Mouse (Mus musculus) limb, embryonic 12.5 days (tissue): ENCODE data around the gene Ndufs4. TPM values are rescaled to one million over a fixed set of nuclear protein-coding genes. Genes with fewer than 3 reads are reported as not detected.

Source experiments
- ATAC-seq: fragments of 200-750 bp; cut with Nextera tagmentation; 2 replicates; pipeline ENCODE4 v1.8.0; 2017; ENCODE audit warnings: low read depth, moderate TSS enrichment; ENCODE audit not compliant: insufficient number of reproducible peaks, insufficient read depth, low FRiP score, low TSS enrichment
- H3K27ac ChIP-seq: fragments of 300-500 bp; sonication (generic); 2 replicates; pipeline ENCODE4 v1.5.1; 2016; ENCODE audit warnings: mild to moderate bottlenecking, moderate library complexity
- H3K27me3 ChIP-seq: fragments of 300-500 bp; sonication (generic); 2 replicates; pipeline ENCODE4 v1.6.1; 2016; ENCODE audit warnings: mild to moderate bottlenecking, moderate library complexity
- H3K36me3 ChIP-seq: fragments of 300-500 bp; sonication (generic); 2 replicates; pipeline ENCODE4 v1.6.1; 2016; ENCODE audit warnings: mild to moderate bottlenecking, moderate library complexity
- H3K4me1 ChIP-seq: fragments of 300-500 bp; sonication (generic); replicated peaks from 2 replicates; pipeline ENCODE4 v1.6.1; 2016
- H3K4me2 ChIP-seq: fragments of 300-500 bp; sonication (generic); 2 replicates; pipeline ENCODE4 v1.6.1; 2016; ENCODE audit warnings: mild to moderate bottlenecking, moderate library complexity
- H3K4me3 ChIP-seq: fragments of 300-500 bp; sonication (generic); replicated peaks from 2 replicates; pipeline ENCODE4 v1.5.1; 2016; ENCODE audit warnings: mild to moderate bottlenecking
- H3K9ac ChIP-seq: fragments of 300-500 bp; sonication (generic); replicated peaks from 2 replicates; pipeline ENCODE4 v1.6.1; 2016; ENCODE audit warnings: mild to moderate bottlenecking, moderate library complexity
- H3K9me3 ChIP-seq: fragments of 300-500 bp; sonication (generic); 2 replicates; pipeline ENCODE4 v1.6.1; 2016; ENCODE audit warnings: mild to moderate bottlenecking, moderate library complexity
- WGBS: fragments of 180-500 bp; shearing (Covaris S2); methylation state at CpG from one replicate; pipeline ENCODE4 v1.1.7; 2016; 5-methylcytosine and 5-hydroxymethylcytosine counted together
- polyA plus RNA-seq: library from polyadenylated mRNA; unstranded; fragments of >200 nt; fragmentation: Nextera tagmentation; extraction: Ambion mirVana; gene quantifications from 2 replicates; pipeline ENCODE4 v1.2.1, GENCODE M21; 2016

Gene Ndufs4
- polyA plus RNA-seq, 1 experiment from 2014 or later = 308 TPM

GRCm38 (mm10) chr13:114396863-114397262 is 8.8 kb upstream of the Ndufs4 start:
- WGBS = 83% methylated on average over 10 of the region's 10 CpGs

GRCm38 (mm10) chr13:114394784-114395183 is 6.7 kb upstream of the Ndufs4 start:
- no peak overlapping the region for H3K9ac ChIP-seq
- no peak for ATAC-seq
- WGBS = 90% methylated on average over 2 of the region's 2 CpGs
- H3K36me3 ChIP-seq = no peaks in the 10 kb centered on the region
- H3K4me2 ChIP-seq = no peak overlapping the region
- no peaks in the 10 kb centered on the region for H3K9me3 ChIP-seq
- no peak overlapping the region for H3K4me3 ChIP-seq
- no peak overlapping the region for H3K27ac ChIP-seq
- H3K27me3 ChIP-seq = no peaks in the 10 kb centered on the region
- H3K4me1 ChIP-seq = no peaks in the 10 kb centered on the region

More at GRCm38 (mm10) chr13:114396863-114397262, 8.8 kb upstream of the Ndufs4 start:
- H3K36me3 ChIP-seq = no peaks in the 10 kb centered on the region
- no peaks in the 10 kb centered on the region for H3K9me3 ChIP-seq
- H3K4me1 ChIP-seq = no peaks in the 10 kb centered on the region
- H3K4me2 ChIP-seq = no peak overlapping the region
- no peak overlapping the region for H3K9ac ChIP-seq
- H3K4me3 ChIP-seq = no peak overlapping the region
- no peak for ATAC-seq
- no peaks in the 10 kb centered on the region for H3K27me3 ChIP-seq
- no peak overlapping the region for H3K27ac ChIP-seq

- H3K27ac ChIP-seq = no peak overlapping the region
- H3K4me1 ChIP-seq = no peaks in the 10 kb centered on the region
- H3K36me3 ChIP-seq = no peaks in the 10 kb centered on the region
- no peaks in the 10 kb centered on the region for H3K9me3 ChIP-seq
- no peak overlapping the region for H3K9ac ChIP-seq
- ATAC-seq = no peak
- no peak overlapping the region for H3K4me3 ChIP-seq
- H3K27me3 ChIP-seq = no peaks in the 10 kb centered on the region
- H3K4me2 ChIP-seq = no peak overlapping the region
Observed at GRCm38 (mm10) chr13:114392501-114392900, 4.4 kb upstream of the Ndufs4 start.

- no peaks in the 10 kb centered on the region for H3K27me3 ChIP-seq
Observed at GRCm38 (mm10) chr13:114387521-114388171, 412 bp downstream of the Ndufs4 start.

GRCm38 (mm10) chr13:114387074-114387487 is 977 bp downstream of the Ndufs4 start:
- peak overlapping the region; percentile 78 for H3K4me2 ChIP-seq
- H3K9me3 ChIP-seq = 0 out of 2 replicates have a peak, but pooled peaks cover 3% of the 10 kb centered on the region
- H3K36me3 ChIP-seq = peaks cover 5% of the 10 kb centered on the region; the same call in 1 of the 2 replicates
- peak overlapping the region; percentile 77 for H3K4me3 ChIP-seq
- WGBS = 3% methylated on average over 10 of the region's 10 CpGs
- H3K4me1 ChIP-seq = peaks cover 8% of the 10 kb centered on the region
- peak overlapping the region; percentile 85 for H3K27ac ChIP-seq
- peak overlapping the region; percentile 82 for H3K9ac ChIP-seq
- peak; percentile 75; the same call in 1 of the 2 replicates for ATAC-seq
- no peaks in the 10 kb centered on the region for H3K27me3 ChIP-seq

More at GRCm38 (mm10) chr13:114387521-114388171, 412 bp downstream of the Ndufs4 start:
- peak; percentile 78; the same call in 1 of the 2 replicates for ATAC-seq
- peak overlapping the region; percentile 77 for H3K4me3 ChIP-seq
- H3K4me2 ChIP-seq = peak overlapping the region; percentile 78
- WGBS = under 1% methylated on average over 37 of the region's 37 CpGs
- H3K4me1 ChIP-seq = peaks cover 8% of the 10 kb centered on the region
- no peaks in the 10 kb centered on the region for H3K36me3 ChIP-seq
- H3K9me3 ChIP-seq = no peaks in the 10 kb centered on the region
- H3K9ac ChIP-seq = peak overlapping the region; percentile 82
- H3K27ac ChIP-seq = peak overlapping the region; percentile 85

GRCm38 (mm10) chr13:114376511-114376910 is 11.5 kb downstream of the Ndufs4 start:
- H3K9me3 ChIP-seq = peaks cover 9% of the 10 kb centered on the region; the same call in 1 of the 2 replicates
- H3K9ac ChIP-seq = no peak overlapping the region
- ATAC-seq = no peak
- no peak overlapping the region for H3K4me3 ChIP-seq
- H3K4me2 ChIP-seq = no peak overlapping the region
- no peaks in the 10 kb centered on the region for H3K4me1 ChIP-seq
- peaks cover 31% of the 10 kb centered on the region for H3K36me3 ChIP-seq
- H3K27ac ChIP-seq = no peak overlapping the region
- H3K27me3 ChIP-seq = no peaks in the 10 kb centered on the region
- WGBS = 90% methylated on average over 4 of the region's 4 CpGs

- ATAC-seq = no peak
- H3K27me3 ChIP-seq = no peaks in the 10 kb centered on the region
- H3K9ac ChIP-seq = no peak overlapping the region
- H3K4me1 ChIP-seq = no peaks in the 10 kb centered on the region
- H3K27ac ChIP-seq = no peak overlapping the region
- H3K4me3 ChIP-seq = no peak overlapping the region
- WGBS = 70% methylated on average over 3 of the region's 3 CpGs
- no peaks in the 10 kb centered on the region for H3K9me3 ChIP-seq
- H3K4me2 ChIP-seq = no peak overlapping the region
- peaks cover 9% of the 10 kb centered on the region; the same call in 1 of the 2 replicates for H3K36me3 ChIP-seq
Observed at GRCm38 (mm10) chr13:114362086-114362485, 26.0 kb downstream of the Ndufs4 start.

- H3K4me1 ChIP-seq = 0 out of 2 replicates have a peak, but pooled peaks cover 3% of the 10 kb centered on the region
- H3K36me3 ChIP-seq = no peaks in the 10 kb centered on the region
- no peaks in the 10 kb centered on the region for H3K9me3 ChIP-seq
- H3K4me3 ChIP-seq = no peak overlapping the region
- H3K27me3 ChIP-seq = no peaks in the 10 kb centered on the region
- no peak overlapping the region for H3K4me2 ChIP-seq
- no peak overlapping the region for H3K27ac ChIP-seq
- 87% methylated on average over 8 of the region's 8 CpGs for WGBS
- no peak for ATAC-seq
- H3K9ac ChIP-seq = no peak overlapping the region
Observed at GRCm38 (mm10) chr13:114351321-114351946, 36.6 kb downstream of the Ndufs4 start.

- WGBS = 79% methylated on average over 13 of the region's 13 CpGs
- ATAC-seq = no peak
Observed at GRCm38 (mm10) chr13:114344979-114345712, 42.9 kb downstream of the Ndufs4 start.

GRCm38 (mm10) chr13:114344220-114344973 is 43.7 kb downstream of the Ndufs4 start:
- Histone ChIP-seq H3K36me3 (no peaks in the 10 kb centered on the region), H3K9me3 (no peaks in the 10 kb centered on the region), H3K4me3 (no peak overlapping the region), H3K27me3 (no peaks in the 10 kb centered on the region), H3K4me1 (peaks cover 12% of the 10 kb centered on the region; the same call in 1 of the 2 replicates), H3K4me2 (no peak overlapping the region), H3K9ac (no peak overlapping the region), H3K27ac (no peak overlapping the region)
- WGBS = 82% methylated on average over 3 of the region's 3 CpGs
- ATAC-seq = no peak

More at GRCm38 (mm10) chr13:114344979-114345712, 42.9 kb downstream of the Ndufs4 start:
- Histone ChIP-seq H3K27ac (no peak overlapping the region), H3K36me3 (no peaks in the 10 kb centered on the region), H3K27me3 (no peaks in the 10 kb centered on the region), H3K4me2 (no peak overlapping the region), H3K4me1 (peaks cover 12% of the 10 kb centered on the region; the same call in 1 of the 2 replicates), H3K9ac (no peak overlapping the region), H3K9me3 (no peaks in the 10 kb centered on the region), H3K4me3 (no peak overlapping the region)
